Comparison of ENCODE assay signal across 26 mouse cellular contexts in the genomic region with DNA sequence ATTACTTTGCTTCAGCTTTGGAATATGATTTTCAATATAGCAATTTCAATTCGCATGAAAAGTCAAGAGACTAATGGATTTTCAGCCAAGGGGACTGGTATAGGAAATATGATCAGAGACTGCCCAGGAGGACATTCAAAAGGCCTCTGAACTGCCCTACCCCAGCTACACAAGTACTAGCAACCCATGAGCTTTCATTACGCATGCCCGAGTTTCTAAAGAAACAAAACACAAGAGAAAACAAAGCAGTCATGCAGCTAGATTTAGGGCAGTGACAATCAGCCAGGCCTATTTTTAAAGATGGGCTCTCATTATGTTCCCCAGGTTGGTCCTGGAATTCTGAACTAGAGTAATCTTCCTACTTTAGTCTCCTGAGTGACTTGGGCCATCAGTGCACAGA. TPM values are rescaled to one million over a fixed set of nuclear protein-coding genes. Genes with fewer than 3 reads are reported as not detected.
DNase-seq lines count a peak whose midpoint lies in the region; ATAC-seq and TF ChIP-seq lines count a peak whose summit lies in the region.
"Had no signal": no experiment of that assay in that cellular context is flagged by ENCODE, and none has a peak within 500 bp of the region (broad histone marks: within the 10 kb centered on the region; RNA-seq: fewer than 3 reads in every experiment).

No protein-coding gene starts in this region.

- no peak for TF ChIP-seq CTCF in heart, adult 2 months (IDR thresholded peaks at IDR 0.05)
- TF ChIP-seq CTCF in left cerebral cortex, adult 2 months (IDR thresholded peaks at IDR 0.05): no peak

- 67% methylated on average over 3 of the region's 3 CpGs for WGBS in heart, adult 2 months
- WGBS in kidney, embryonic 16.5 days: 72% methylated on average over 3 of the region's 3 CpGs

- ATAC-seq in kidney, embryonic 16.5 days (ENCODE audit: low FRiP score, low TSS enrichment): no peak
- ATAC-seq: activated CD4-positive, CD25-positive, alpha-beta regulatory T cell, adult 4 months; CD4-positive, CD25-positive, alpha-beta regulatory T cell, adult 4 months; forebrain, embryonic 15.5 days; hindbrain, postnatal 0 days; inflammation-experienced regulatory T-cells, adult 6 months; intestine, embryonic 16.5 days had no signal

- intact Hi-C loops in heart, adult 2 months (cut with DNase I): no loop called here
- intact Hi-C loops in left cerebral cortex, adult 2 months (cut with DNase I): no loop called here
- intact Hi-C loops in left cerebral cortex, postnatal 36 days (cut with DNase I): loop anchor here (5.0 kb wide), 1 partner anchor 35 kb away; no protein-coding TSS in a partner anchor

- no peaks in the 10 kb centered on the region for H3K79me2 ChIP-seq in heart, adult 2 months (replicated peaks; ENCODE audit: control insufficient read depth, insufficient read depth, low read length)

- H3K36me3 ChIP-seq in heart, adult 2 months (ENCODE audit: control insufficient read depth, insufficient read depth, low read length): no peaks in the 10 kb centered on the region; the same call in 1 of the 2 replicates
- no peaks in the 10 kb centered on the region for H3K36me3 ChIP-seq in kidney, embryonic 16.5 days (ENCODE audit: insufficient read depth, low read length)
- H3K36me3 ChIP-seq: embryonic facial prominence, embryonic 10.5 days; embryonic facial prominence, embryonic 13.5 days; forebrain, embryonic 12.5 days; forebrain, embryonic 15.5 days; heart, embryonic 10.5 days had no signal

- TF ChIP-seq POLR2A in heart, adult 2 months (IDR thresholded peaks at IDR 0.05; ENCODE audit: insufficient read depth, low read depth, low read length): 0 out of 2 replicates have a peak, but pooled peaks have one; percentile 27

- no peak for DNase-seq in heart, adult 2 months
- no peak for DNase-seq in heart, postnatal 4 days
- DNase-seq in left cerebral cortex, adult 2 months (ENCODE audit: extremely low spot score in 1 of 2, low spot score in 2 of 2): no peak
- DNase-seq in left cerebral cortex, postnatal 36 days (ENCODE audit: low spot score in 2 of 2): no peak
- DNase-seq in retina, embryonic 14.5 days (ENCODE audit: low spot score): peak; percentile 54
- DNase-seq: adrenal gland, adult 8-10 months; adrenal gland, postnatal 25 days; cerebellum, adult 11-12 months; cerebellum, adult 8-10 months; cerebellum, postnatal 10 days; cerebellum, postnatal 36 days; embryo, embryonic 11 days; gastrocnemius, postnatal 25 days had no signal

- H3K27ac ChIP-seq in heart, adult 2 months: peak overlapping the region; percentile 81
- peak overlapping the region; percentile 91; the same call in 1 of the 2 replicates for H3K27ac ChIP-seq in left cerebral cortex, adult 2 months
- no peak overlapping the region for H3K27ac ChIP-seq in kidney, embryonic 16.5 days (ENCODE audit: low read length)
- H3K27ac ChIP-seq: embryonic facial prominence, embryonic 10.5 days; embryonic facial prominence, embryonic 13.5 days; forebrain, embryonic 12.5 days; forebrain, embryonic 15.5 days; heart, embryonic 10.5 days; hindbrain, embryonic 14.5 days; hindbrain, postnatal 0 days had no signal

- no peak overlapping the region for H3K4me3 ChIP-seq in heart, adult 2 months
- no peak overlapping the region for H3K4me3 ChIP-seq in left cerebral cortex, adult 2 months
- no peak overlapping the region for H3K4me3 ChIP-seq in kidney, embryonic 16.5 days (ENCODE audit: low read length)
- H3K4me3 ChIP-seq: embryonic facial prominence, embryonic 10.5 days; embryonic facial prominence, embryonic 13.5 days; erythroblast, embryonic 14.5 days; forebrain, embryonic 12.5 days; forebrain, embryonic 15.5 days; heart, embryonic 10.5 days had no signal

- H3K4me1 ChIP-seq in heart, adult 2 months (ENCODE audit: control insufficient read depth, insufficient read depth, low read length): peaks cover 2% of the 10 kb centered on the region
- peaks cover 7% of the 10 kb centered on the region; the same call in 1 of the 2 replicates for H3K4me1 ChIP-seq in kidney, embryonic 16.5 days (ENCODE audit: insufficient read depth, low read length)
- H3K4me1 ChIP-seq: forebrain, embryonic 15.5 days had no signal

- no peak overlapping the region for H3K9ac ChIP-seq in heart, adult 2 months (ENCODE audit: low read depth, low read length)
- H3K9ac ChIP-seq in kidney, embryonic 16.5 days (replicated peaks; ENCODE audit: low read length): no peak overlapping the region
- H3K9ac ChIP-seq: embryonic facial prominence, embryonic 13.5 days; forebrain, embryonic 12.5 days; forebrain, embryonic 15.5 days; hindbrain, embryonic 14.5 days had no signal

- no peak overlapping the region for H3K4me2 ChIP-seq in kidney, embryonic 16.5 days (replicated peaks; ENCODE audit: low read depth, low read length)
- H3K4me2 ChIP-seq: embryonic facial prominence, embryonic 13.5 days; forebrain, embryonic 12.5 days; forebrain, embryonic 15.5 days; hindbrain, embryonic 14.5 days had no signal

- TF ChIP-seq EP300 in heart, adult 2 months (IDR thresholded peaks at IDR 0.05; ENCODE audit: insufficient read depth, low read depth, low read length): no peak

- no peaks in the 10 kb centered on the region for H3K9me3 ChIP-seq in kidney, embryonic 16.5 days (ENCODE audit: low read length)
- H3K9me3 ChIP-seq: embryonic facial prominence, embryonic 10.5 days; embryonic facial prominence, embryonic 13.5 days; forebrain, embryonic 12.5 days; forebrain, embryonic 15.5 days; heart, embryonic 10.5 days had no signal

- no peaks in the 10 kb centered on the region for H3K27me3 ChIP-seq in heart, adult 2 months (ENCODE audit: control insufficient read depth, insufficient read depth, low read length)
- H3K27me3 ChIP-seq in kidney, embryonic 16.5 days (ENCODE audit: insufficient read depth, low read length): no peaks in the 10 kb centered on the region
- H3K27me3 ChIP-seq: embryonic facial prominence, embryonic 13.5 days; forebrain, embryonic 12.5 days; forebrain, embryonic 15.5 days had no signal

RNA-seq across cellular contexts. Expression of gene Gatb, which starts 41.5 kb away (rescaled TPM):
- 10 to 100 TPM; 45.6 to 49.7 TPM for total RNA-seq in heart, adult 2 months (2021)
- 22.0 and 40.1 TPM in 2 replicates for polyA plus RNA-seq in heart, adult 2 months (2012; rRNA removed)
- 10 to 100 TPM; 26.4 to 28.0 TPM for total RNA-seq in heart, postnatal 4 days (2021)
- 10 to 100 TPM; 20.4 to 20.6 TPM for total RNA-seq in left cerebral cortex, adult 2 months (2021)
- total RNA-seq in left cerebral cortex, postnatal 36 days (2021): 10 to 100 TPM; 21.9 to 23.5 TPM
- polyA plus RNA-seq in kidney, embryonic 16.5 days (2015; fragmentation: Nextera tagmentation; extraction: Ambion mirVana): 25.9 and 29.5 TPM in 2 replicates
